Mouse (Mus musculus): Measurements from ENCODE around the gene Gm4836. TPM values are rescaled to one million over a fixed set of nuclear protein-coding genes. Genes with fewer than 3 reads are reported as not detected.
"Not testable (repeated sequence)": the region's sequence is repeated elsewhere in the genome, so short reads cannot be mapped to it uniquely, and the experiment has no call there.

Gm4836 gene
- polyA plus RNA-seq (2015; fragmentation: Nextera tagmentation; extraction: Ambion mirVana) = not detected in 2 replicates

DNA sequence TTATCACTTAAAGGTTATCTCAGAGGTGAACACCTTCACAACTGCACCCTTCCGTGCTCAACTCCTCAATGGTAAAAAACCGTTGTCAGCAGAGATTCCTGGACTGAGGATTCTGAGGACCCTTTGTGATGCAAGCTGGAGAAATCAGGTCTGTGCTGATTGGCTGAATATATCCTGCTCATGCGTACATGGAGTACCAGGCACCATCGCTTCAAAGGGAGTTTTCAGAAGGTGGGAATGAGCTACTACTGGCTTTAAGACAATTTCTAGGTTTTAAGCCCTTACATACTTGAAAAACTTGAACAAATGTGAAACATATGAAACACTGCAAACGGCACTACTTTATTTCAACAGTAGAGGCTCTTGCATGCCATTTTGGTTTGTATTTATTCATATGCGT, at the start of gene Gm4836:
Gene Gm4836, minus strand, starts transcription at position 101 of the 400 bp plus-strand sequence.
- H3K36me3 ChIP-seq; H3K9ac ChIP-seq; ATAC-seq (ENCODE audit: low FRiP score); H3K27me3 ChIP-seq; H3K27ac ChIP-seq; H3K4me2 ChIP-seq; H3K4me1 ChIP-seq (replicated peaks); H3K4me3 ChIP-seq; H3K9me3 ChIP-seq: not testable (repeated sequence)
- no CpG with 5 or more reads among the region's 6 CpGs for WGBS

Data from hindbrain, embryonic 13.5 days (tissue).